Mouse (Mus musculus): ENCODE measurements at regions not wholly inside any gene's neighbourhood (a gene's known extent, or its start where the extent isn't known, plus 50 kb on each side); places are given as distances from the start of the nearest gene placed in this dataset.

GRCm38 (mm10) chr3:149326664-149327063, 336.3 kb upstream of the Adgrl2 start:
- TF ChIP-seq EP300 (IDR thresholded peaks at IDR 0.05; ENCODE audit: low read length) = peak; percentile 89
- TF ChIP-seq POLR2A (IDR thresholded peaks at IDR 0.05; ENCODE audit: low read depth, low read length) = peak; percentile 72
- TF ChIP-seq USF1 (IDR thresholded peaks at IDR 0.05; ENCODE audit: low read depth, low read length) = no peak
- TF ChIP-seq CTCF (conservative IDR thresholded peaks at IDR 0.05 in 1 of 2, IDR thresholded peaks at IDR 0.05 in 1 of 2; ENCODE audit: low read depth in 2 of 2, low read length in 2 of 2) = no peak
- TF ChIP-seq KAT2A (IDR thresholded peaks at IDR 0.05; ENCODE audit: insufficient replicate concordance, low read length) = no peak
